Mouse (Mus musculus) embryonic facial prominence, embryonic 15.5 days (tissue): ENCODE measurements around the gene Ttc28. TPM values are rescaled to one million over a fixed set of nuclear protein-coding genes. Genes with fewer than 3 reads are reported as not detected.

ENCODE experiments used
- ATAC-seq: fragments of 200-750 bp; cut with Nextera tagmentation; 2 replicates; pipeline ENCODE4 v1.8.0; 2017; ENCODE audit warnings: low read depth, moderate TSS enrichment; ENCODE audit not compliant: insufficient number of reproducible peaks, low FRiP score, low TSS enrichment
- H3K27ac ChIP-seq: fragments of 300-500 bp; sonication (generic); replicated peaks from 2 replicates; pipeline ENCODE4 v1.5.1; 2015; ENCODE audit warnings: mild to moderate bottlenecking, inconsistent platforms
- H3K27me3 ChIP-seq: fragments of 300-500 bp; sonication (generic); 2 replicates; pipeline ENCODE4 v1.6.1; 2015; ENCODE audit warnings: inconsistent platforms
- H3K36me3 ChIP-seq: fragments of 300-500 bp; sonication (generic); 2 replicates; pipeline ENCODE4 v1.6.1; 2015; ENCODE audit warnings: mild to moderate bottlenecking, inconsistent platforms
- H3K4me1 ChIP-seq: fragments of 300-500 bp; sonication (generic); 2 replicates; pipeline ENCODE4 v1.6.1; 2015; ENCODE audit warnings: inconsistent platforms
- H3K4me2 ChIP-seq: fragments of 300-500 bp; sonication (generic); replicated peaks from 2 replicates; pipeline ENCODE4 v1.6.1; 2015; ENCODE audit warnings: mild to moderate bottlenecking, inconsistent platforms
- H3K4me3 ChIP-seq: fragments of 300-500 bp; sonication (generic); replicated peaks from 2 replicates; pipeline ENCODE4 v1.5.1; 2015; ENCODE audit warnings: mild to moderate bottlenecking, inconsistent platforms
- H3K9ac ChIP-seq: fragments of 300-500 bp; sonication (generic); 2 replicates; pipeline ENCODE4 v1.6.1; 2015; ENCODE audit warnings: inconsistent platforms
- H3K9me3 ChIP-seq: fragments of 300-500 bp; sonication (generic); replicated peaks from 2 replicates; pipeline ENCODE4 v1.6.1; 2016; ENCODE audit warnings: inconsistent platforms
- WGBS: fragments of 180-500 bp; shearing (Covaris S2); methylation state at CpG from one replicate; pipeline ENCODE4 v1.1.7; 2015; 5-methylcytosine and 5-hydroxymethylcytosine counted together
- polyA plus RNA-seq: library from polyadenylated mRNA; unstranded; fragments of >200 nt; fragmentation: Nextera tagmentation; extraction: Ambion mirVana; gene quantifications from 2 replicates; pipeline ENCODE4 v1.2.1, GENCODE M21; 2015

The Ttc28 gene
- polyA plus RNA-seq, 1 experiment from 2014 or later: 12.7 TPM

DNA sequence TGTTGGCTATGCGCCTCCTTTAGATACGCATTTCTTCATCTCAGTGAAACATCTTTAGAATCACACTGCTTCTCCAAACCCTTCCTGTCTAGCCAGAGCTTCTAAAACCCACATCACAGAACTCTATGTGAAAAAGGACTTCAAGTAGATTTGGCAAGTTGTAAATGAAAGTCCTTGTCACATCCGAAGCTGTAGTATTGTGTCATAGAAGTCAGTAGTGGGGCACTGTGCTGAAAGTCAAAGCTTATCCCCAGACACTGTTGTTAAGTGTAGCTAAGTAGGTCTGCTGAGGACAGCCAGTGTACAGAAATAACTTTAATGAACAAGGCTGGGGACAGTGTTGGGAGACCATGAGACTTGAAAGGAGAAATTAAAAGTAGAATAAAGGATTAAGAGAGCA is 240.2 kb downstream of the Ttc28 start:
- Histone ChIP-seq H3K9me3 (no peaks in the 10 kb centered on the region), H3K4me1 (peaks cover 30% of the 10 kb centered on the region), H3K4me2 (no peak overlapping the region), H3K27me3 (no peaks in the 10 kb centered on the region), H3K27ac (no peak overlapping the region), H3K36me3 (no peaks in the 10 kb centered on the region), H3K4me3 (no peak overlapping the region), H3K9ac (no peak overlapping the region)
- ATAC-seq: no peak
- WGBS: 78% methylated on average over 3 of the region's 3 CpGs

GRCm38 (mm10) chr5:111120298-111120697 is 240.7 kb downstream of the Ttc28 start:
- H3K9me3 ChIP-seq: no peaks in the 10 kb centered on the region
- no peaks in the 10 kb centered on the region for H3K27me3 ChIP-seq
- peaks cover 25% of the 10 kb centered on the region for H3K4me1 ChIP-seq
- WGBS: 77% methylated on average over 7 of the region's 7 CpGs
- H3K4me3 ChIP-seq: no peak overlapping the region
- no peak overlapping the region for H3K4me2 ChIP-seq
- H3K36me3 ChIP-seq: no peaks in the 10 kb centered on the region
- no peak overlapping the region for H3K9ac ChIP-seq
- H3K27ac ChIP-seq: no peak overlapping the region
- ATAC-seq: no peak

DNA sequence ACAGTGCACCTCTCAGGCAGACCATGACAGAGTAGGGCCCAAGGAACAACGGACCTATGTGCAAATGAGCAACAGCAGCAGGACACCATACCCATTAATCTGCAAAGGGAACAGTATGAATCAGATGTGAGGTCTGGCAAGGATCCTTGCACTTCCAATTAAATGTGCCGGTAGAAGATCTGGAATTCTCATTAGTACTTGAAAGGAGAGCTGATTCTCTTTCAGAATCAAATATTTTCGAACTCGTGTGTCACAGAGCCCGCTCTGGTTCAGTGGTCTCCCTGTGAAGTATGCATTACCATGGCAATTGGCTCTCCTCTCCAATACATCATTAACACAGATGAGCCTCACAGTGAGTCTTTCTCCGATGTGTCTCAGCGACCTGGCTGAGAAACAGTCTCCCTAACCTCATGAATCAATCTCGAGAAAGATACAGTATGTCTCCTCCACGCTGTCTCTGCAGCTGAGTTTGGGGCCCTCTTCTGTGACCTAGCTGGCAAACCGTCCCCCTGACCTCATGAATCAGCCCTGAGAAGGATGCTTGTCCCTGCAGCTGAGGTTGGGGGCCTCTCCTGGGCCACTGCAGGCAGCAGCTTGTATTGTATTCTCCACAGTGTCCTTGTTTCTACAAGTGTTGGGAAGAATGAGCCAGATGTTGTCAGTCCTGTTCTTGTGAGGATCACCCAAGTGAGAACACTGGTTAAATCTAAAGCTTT is 241.3 kb downstream of the Ttc28 start:
- Histone ChIP-seq H3K9me3 (no peaks in the 10 kb centered on the region), H3K4me1 (peaks cover 20% of the 10 kb centered on the region; the same call in 1 of the 2 replicates), H3K36me3 (no peaks in the 10 kb centered on the region), H3K27ac (no peak overlapping the region), H3K4me2 (no peak overlapping the region), H3K9ac (no peak overlapping the region), H3K27me3 (no peaks in the 10 kb centered on the region), H3K4me3 (no peak overlapping the region)
- ATAC-seq: no peak
- WGBS: 53% methylated on average over 10 of the region's 10 CpGs

- H3K9me3 ChIP-seq: no peaks in the 10 kb centered on the region
- no peak overlapping the region for H3K27ac ChIP-seq
- H3K9ac ChIP-seq: no peak overlapping the region
- H3K4me3 ChIP-seq: no peak overlapping the region
- H3K4me1 ChIP-seq: peaks cover 14% of the 10 kb centered on the region; the same call in 1 of the 2 replicates
- no peak for ATAC-seq
- 72% methylated on average over 9 of the region's 9 CpGs for WGBS
- H3K36me3 ChIP-seq: no peaks in the 10 kb centered on the region
- no peak overlapping the region for H3K4me2 ChIP-seq
- no peaks in the 10 kb centered on the region for H3K27me3 ChIP-seq
These were observed 242.9 kb downstream of the Ttc28 start for GRCm38 (mm10) chr5:111122332-111123049.

- H3K4me2 ChIP-seq: no peak overlapping the region
- H3K9me3 ChIP-seq: no peaks in the 10 kb centered on the region
- H3K4me1 ChIP-seq: peaks cover 10% of the 10 kb centered on the region; the same call in 1 of the 2 replicates
- no peak overlapping the region for H3K9ac ChIP-seq
- no peak overlapping the region for H3K27ac ChIP-seq
- H3K27me3 ChIP-seq: no peaks in the 10 kb centered on the region
- no peak for ATAC-seq
- H3K36me3 ChIP-seq: no peaks in the 10 kb centered on the region
- H3K4me3 ChIP-seq: no peak overlapping the region
- WGBS: 60% methylated on average over 12 of the region's 12 CpGs
These were observed 243.6 kb downstream of the Ttc28 start for GRCm38 (mm10) chr5:111123050-111123746.

DNA sequence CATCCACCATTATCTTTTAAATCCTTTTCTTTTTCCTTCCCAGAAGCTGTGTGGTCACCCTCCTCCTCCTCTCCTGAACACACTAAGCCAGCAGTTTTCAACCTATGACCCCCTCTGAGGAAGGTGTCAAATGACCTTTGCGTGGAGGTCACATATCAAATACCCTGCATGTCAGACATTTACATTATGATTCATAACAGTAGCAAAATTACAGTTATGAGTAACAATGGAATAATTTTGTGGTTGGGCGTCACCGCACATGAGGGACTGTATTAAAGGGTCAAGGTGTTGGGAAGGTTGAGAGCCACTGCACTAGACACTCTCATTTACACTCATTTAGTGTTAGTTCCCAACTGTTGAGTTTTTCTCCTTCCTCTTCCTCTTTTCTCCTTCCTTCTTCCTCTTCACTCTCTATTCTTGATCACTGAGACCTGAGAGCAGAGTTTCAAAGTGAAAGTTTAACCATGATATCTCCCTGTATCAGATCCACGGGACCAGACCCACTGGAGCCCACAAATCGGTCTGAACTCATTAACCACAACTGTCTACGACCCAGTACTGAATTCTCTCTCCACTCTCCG is 245.1 kb downstream of the Ttc28 start:
- H3K4me2 ChIP-seq: no peak overlapping the region
- WGBS: 86% methylated on average over 7 of the region's 7 CpGs
- no peaks in the 10 kb centered on the region for H3K9me3 ChIP-seq
- H3K27me3 ChIP-seq: no peaks in the 10 kb centered on the region
- H3K4me1 ChIP-seq: peaks cover 6% of the 10 kb centered on the region; the same call in 1 of the 2 replicates
- H3K4me3 ChIP-seq: no peak overlapping the region
- no peak for ATAC-seq
- H3K36me3 ChIP-seq: no peaks in the 10 kb centered on the region
- no peak overlapping the region for H3K27ac ChIP-seq
- no peak overlapping the region for H3K9ac ChIP-seq

GRCm38 (mm10) chr5:111125746-111126145 is 246.1 kb downstream of the Ttc28 start:
- H3K27ac ChIP-seq: no peak overlapping the region
- 83% methylated on average over 12 of the region's 12 CpGs for WGBS
- H3K4me3 ChIP-seq: no peak overlapping the region
- no peaks in the 10 kb centered on the region for H3K36me3 ChIP-seq
- peaks cover 6% of the 10 kb centered on the region; the same call in 1 of the 2 replicates for H3K4me1 ChIP-seq
- no peaks in the 10 kb centered on the region for H3K9me3 ChIP-seq
- H3K9ac ChIP-seq: no peak overlapping the region
- H3K27me3 ChIP-seq: no peaks in the 10 kb centered on the region
- H3K4me2 ChIP-seq: no peak overlapping the region
- ATAC-seq: no peak

GRCm38 (mm10) chr5:111127786-111128185 is 248.2 kb downstream of the Ttc28 start:
- H3K27me3 ChIP-seq: no peaks in the 10 kb centered on the region
- WGBS: 79% methylated on average over 5 of the region's 5 CpGs
- no peak overlapping the region for H3K4me2 ChIP-seq
- H3K9me3 ChIP-seq: no peaks in the 10 kb centered on the region
- no peaks in the 10 kb centered on the region for H3K4me1 ChIP-seq
- no peak overlapping the region for H3K9ac ChIP-seq
- H3K36me3 ChIP-seq: no peaks in the 10 kb centered on the region; the same call in 1 of the 2 replicates
- no peak overlapping the region for H3K4me3 ChIP-seq
- no peak overlapping the region for H3K27ac ChIP-seq
- no peak for ATAC-seq

- Histone ChIP-seq H3K4me1 (no peaks in the 10 kb centered on the region), H3K27me3 (no peaks in the 10 kb centered on the region), H3K9me3 (no peaks in the 10 kb centered on the region), H3K4me3 (no peak overlapping the region), H3K4me2 (no peak overlapping the region), H3K27ac (no peak overlapping the region), H3K9ac (no peak overlapping the region), H3K36me3 (no peaks in the 10 kb centered on the region; the same call in 1 of the 2 replicates)
- ATAC-seq: no peak
- WGBS: 93% methylated on average over 8 of the region's 8 CpGs
These were observed 250.5 kb downstream of the Ttc28 start for GRCm38 (mm10) chr5:111130121-111130520.

GRCm38 (mm10) chr5:111131561-111131960 is 252.0 kb downstream of the Ttc28 start:
- WGBS: 93% methylated on average over 18 of the region's 18 CpGs
- Histone ChIP-seq H3K4me3 (no peak overlapping the region), H3K4me2 (no peak overlapping the region), H3K36me3 (no peaks in the 10 kb centered on the region; the same call in 1 of the 2 replicates), H3K4me1 (peaks cover 5% of the 10 kb centered on the region; the same call in 1 of the 2 replicates), H3K9ac (no peak overlapping the region), H3K9me3 (no peaks in the 10 kb centered on the region), H3K27me3 (no peaks in the 10 kb centered on the region), H3K27ac (no peak overlapping the region)
- no peak for ATAC-seq

DNA sequence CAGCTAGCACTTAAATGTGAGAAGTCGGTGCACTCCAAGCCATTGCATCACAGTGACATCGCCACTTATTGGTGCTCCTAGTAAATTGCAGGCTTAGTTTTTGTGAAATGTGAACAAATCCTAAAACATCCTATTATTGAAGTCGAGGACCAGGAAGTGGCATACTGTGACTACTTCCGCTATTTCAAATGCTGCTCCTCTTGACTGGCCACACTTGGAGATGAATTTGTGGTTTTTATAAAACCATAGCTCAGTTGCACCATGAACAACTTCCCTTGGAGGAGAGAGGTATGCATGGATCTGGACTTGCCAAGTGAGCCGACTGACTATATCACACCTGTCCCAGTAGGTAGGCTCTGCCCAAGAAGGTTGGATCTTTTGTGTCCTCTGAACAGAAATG is 253.5 kb downstream of the Ttc28 start:
- Histone ChIP-seq H3K9ac (no peak overlapping the region), H3K27ac (no peak overlapping the region), H3K4me1 (peaks cover 20% of the 10 kb centered on the region), H3K27me3 (no peaks in the 10 kb centered on the region), H3K36me3 (no peaks in the 10 kb centered on the region; the same call in 1 of the 2 replicates), H3K4me2 (no peak overlapping the region), H3K4me3 (no peak overlapping the region), H3K9me3 (no peaks in the 10 kb centered on the region)
- no peak for ATAC-seq
- WGBS: 91% methylated on average over 5 of the region's 5 CpGs
